Mouse (Mus musculus) lung, postnatal 0 days (tissue): ENCODE data around the gene Rnf213. TPM values are rescaled to one million over a fixed set of nuclear protein-coding genes. Genes with fewer than 3 reads are reported as not detected.
A peak's percentile ranks its signal among the peaks of the same experiment; 100 is the strongest.

Experiments used
- ATAC-seq: fragments of 200-750 bp; cut with Nextera tagmentation; 2 replicates; pipeline ENCODE4 v1.8.0; 2017; ENCODE audit warnings: moderate library complexity
- DNase-seq: peaks from one replicate; pipeline ENCODE4 v3.0.0-alpha.2; 2016; ENCODE audit warnings: low spot score
- H3K27ac ChIP-seq: fragments of 300-500 bp; sonication (generic); 2 replicates; pipeline ENCODE4 v1.5.1; 2014; ENCODE audit warnings: antibody characterized with exemption, mild to moderate bottlenecking, low read length, mixed read lengths
- H3K27me3 ChIP-seq: fragments of 300-500 bp; sonication (generic); replicated peaks from 2 replicates; pipeline ENCODE4 v1.6.1; 2014; ENCODE audit warnings: low read length, mixed read lengths; ENCODE audit not compliant: insufficient read depth
- H3K36me3 ChIP-seq: fragments of 300-500 bp; sonication (generic); 2 replicates; pipeline ENCODE4 v1.6.1; 2014; ENCODE audit warnings: low read length, mixed read lengths; ENCODE audit not compliant: insufficient read depth
- H3K4me1 ChIP-seq: fragments of 300-500 bp; sonication (generic); 2 replicates; pipeline ENCODE4 v1.6.1; 2014; ENCODE audit warnings: antibody characterized with exemption, low read depth, low read length, mixed read lengths; ENCODE audit not compliant: insufficient read depth
- H3K4me2 ChIP-seq: fragments of 300-500 bp; sonication (generic); replicated peaks from 2 replicates; pipeline ENCODE4 v1.6.1; 2014; ENCODE audit warnings: low read depth, mild to moderate bottlenecking, low read length, moderate library complexity, mixed read lengths
- H3K4me3 ChIP-seq: fragments of 300-500 bp; sonication (generic); 2 replicates; pipeline ENCODE4 v1.5.1; 2014; ENCODE audit warnings: low read depth, low read length
- H3K9ac ChIP-seq: fragments of 300-500 bp; sonication (generic); replicated peaks from 2 replicates; pipeline ENCODE4 v1.6.1; 2014; ENCODE audit warnings: low read depth, mild to moderate bottlenecking
- H3K9me3 ChIP-seq: fragments of 300-500 bp; sonication (generic); 2 replicates; pipeline ENCODE4 v1.6.1; 2016; ENCODE audit warnings: low read length, mixed read lengths
- CTCF ChIP-seq: IDR thresholded peaks from 2 replicates; pipeline ENCODE4 v1.5.1; 2016; ENCODE audit warnings: antibody characterized with exemption, mild to moderate bottlenecking
- EP300 ChIP-seq: IDR thresholded peaks from 2 replicates; pipeline ENCODE4 v1.6.1; 2016; ENCODE audit warnings: antibody characterized with exemption, mild to moderate bottlenecking, control low read depth
- WGBS: fragments of 180-500 bp; shearing (Covaris S2); extraction: QIAGEN DNeasy Blood & Tissue Kit; methylation state at CpG from one replicate; pipeline ENCODE4 v1.1.7; 2014; 5-methylcytosine and 5-hydroxymethylcytosine counted together
- polyA plus RNA-seq: library from polyadenylated mRNA; unstranded; fragments of >200 nt; fragmentation: Nextera tagmentation; extraction: Ambion mirVana; gene quantifications from 2 replicates; pipeline ENCODE4 v1.2.1, GENCODE M21; 2015

Gene Rnf213
- polyA plus RNA-seq, 1 experiment from 2014 or later, result 8.2 TPM

- Histone ChIP-seq H3K4me2 (no peak overlapping the region), H3K36me3 (peaks cover 5% of the 10 kb centered on the region; the same call in 1 of the 2 replicates), H3K9ac (no peak overlapping the region), H3K4me3 (no peak overlapping the region), H3K27me3 (no peaks in the 10 kb centered on the region), H3K9me3 (no peaks in the 10 kb centered on the region), H3K4me1 (no peaks in the 10 kb centered on the region), H3K27ac (peak overlapping the region; percentile 20; the same call in 1 of the 2 replicates)
- 44% methylated on average over 6 of the region's 6 CpGs for WGBS
- TF ChIP-seq CTCF (no peak), EP300 (0 out of 2 replicates have a peak, but pooled peaks have one; percentile 13)
- peak; percentile 70 for ATAC-seq
- DNase-seq, result peak; percentile 53
Measured at GRCm38 (mm10) chr11:119375425-119375824, 17.5 kb upstream of the Rnf213 start.

GRCm38 (mm10) chr11:119377326-119377725 lies 15.6 kb upstream of the Rnf213 start:
- WGBS, result 81% methylated on average over 11 of the region's 11 CpGs
- Histone ChIP-seq H3K27ac (no peak overlapping the region), H3K4me2 (no peak overlapping the region), H3K4me3 (no peak overlapping the region), H3K27me3 (no peaks in the 10 kb centered on the region), H3K9me3 (no peaks in the 10 kb centered on the region), H3K4me1 (no peaks in the 10 kb centered on the region), H3K9ac (no peak overlapping the region), H3K36me3 (peaks cover 5% of the 10 kb centered on the region; the same call in 1 of the 2 replicates)
- DNase-seq (no peak), ATAC-seq (0 out of 2 replicates have a peak, but pooled peaks have one; percentile 12)
- TF ChIP-seq CTCF (no peak), EP300 (no peak)

- TF ChIP-seq CTCF (no peak), EP300 (no peak)
- no peak overlapping the region for H3K27ac ChIP-seq
- H3K4me1 ChIP-seq, result no peaks in the 10 kb centered on the region
- H3K36me3 ChIP-seq, result peaks cover 5% of the 10 kb centered on the region; the same call in 1 of the 2 replicates
- no peak overlapping the region for H3K4me2 ChIP-seq
- DNase-seq (no peak), ATAC-seq (no peak)
- H3K9me3 ChIP-seq, result no peaks in the 10 kb centered on the region
- no peak overlapping the region for H3K9ac ChIP-seq
- H3K27me3 ChIP-seq, result no peaks in the 10 kb centered on the region
- 88% methylated on average over 1 of the region's 1 CpGs for WGBS
- no peak overlapping the region for H3K4me3 ChIP-seq
Measured at GRCm38 (mm10) chr11:119378551-119378950, 14.3 kb upstream of the Rnf213 start.

GRCm38 (mm10) chr11:119381631-119382337 lies 11.1 kb upstream of the Rnf213 start:
- Histone ChIP-seq H3K36me3 (0 out of 2 replicates have a peak, but pooled peaks cover 5% of the 10 kb centered on the region), H3K4me2 (no peak overlapping the region), H3K27me3 (no peaks in the 10 kb centered on the region), H3K4me3 (no peak overlapping the region), H3K4me1 (no peaks in the 10 kb centered on the region), H3K9ac (no peak overlapping the region), H3K27ac (no peak overlapping the region), H3K9me3 (no peaks in the 10 kb centered on the region)
- TF ChIP-seq EP300 (no peak), CTCF (no peak)
- WGBS, result 50% methylated on average over 9 of the region's 9 CpGs
- ATAC-seq (no peak), DNase-seq (no peak)

DNA sequence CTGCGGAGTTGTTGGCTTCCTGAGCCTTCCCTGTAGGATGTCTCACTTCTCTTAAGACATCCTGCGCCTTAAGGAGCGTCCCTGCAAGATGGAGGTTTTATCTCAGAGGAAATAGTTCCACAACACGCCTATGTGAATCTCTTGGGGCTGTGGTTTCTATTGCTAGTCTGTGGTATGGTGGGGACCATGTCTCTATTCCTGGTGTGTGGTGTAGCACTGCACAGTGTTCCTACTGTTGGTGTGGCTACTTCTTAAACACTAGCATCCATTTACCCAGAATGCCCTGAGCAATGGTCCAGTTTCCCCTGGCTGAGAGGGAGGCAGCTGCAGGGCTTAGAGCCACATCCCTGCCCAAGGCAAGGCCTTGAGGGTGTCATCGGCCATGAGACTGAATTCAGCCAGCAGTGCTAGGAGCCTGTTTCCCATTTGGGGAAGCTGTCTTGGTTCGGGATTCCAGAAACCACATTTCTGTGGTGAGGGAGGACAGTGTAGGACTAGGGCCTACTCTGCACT lies 10.5 kb upstream of the Rnf213 start:
- H3K27me3 ChIP-seq, result no peaks in the 10 kb centered on the region
- H3K36me3 ChIP-seq, result 0 out of 2 replicates have a peak, but pooled peaks cover 5% of the 10 kb centered on the region
- H3K4me2 ChIP-seq, result no peak overlapping the region
- no peak overlapping the region for H3K9ac ChIP-seq
- TF ChIP-seq EP300 (no peak), CTCF (no peak)
- no peaks in the 10 kb centered on the region for H3K4me1 ChIP-seq
- ATAC-seq (no peak), DNase-seq (no peak)
- H3K9me3 ChIP-seq, result no peaks in the 10 kb centered on the region
- H3K27ac ChIP-seq, result no peak overlapping the region
- 75% methylated on average over 6 of the region's 6 CpGs for WGBS
- H3K4me3 ChIP-seq, result no peak overlapping the region

- no peak overlapping the region for H3K4me3 ChIP-seq
- H3K9me3 ChIP-seq, result no peaks in the 10 kb centered on the region
- H3K36me3 ChIP-seq, result no peaks in the 10 kb centered on the region
- no peak overlapping the region for H3K27ac ChIP-seq
- no peak overlapping the region for H3K4me2 ChIP-seq
- no peak overlapping the region for H3K9ac ChIP-seq
- peaks cover 5% of the 10 kb centered on the region; the same call in 1 of the 2 replicates for H3K4me1 ChIP-seq
- 66% methylated on average over 4 of the region's 4 CpGs for WGBS
- no peak for TF ChIP-seq CTCF
- TF ChIP-seq EP300, result no peak
- ATAC-seq (no peak), DNase-seq (no peak)
- no peaks in the 10 kb centered on the region for H3K27me3 ChIP-seq
Measured at GRCm38 (mm10) chr11:119384904-119385303, 8.0 kb upstream of the Rnf213 start.
